Mouse (Mus musculus) CH12.LX (cell line): ENCODE data around the gene Dyrk3.

Experiments used
- E2F4 ChIP-seq: IDR thresholded peaks from 2 replicates; pipeline ENCODE4 v1.6.1; 2011; ENCODE audit warnings: low read depth, low read length, improper control_type of control experiment; ENCODE audit not compliant: insufficient replicate concordance
- USF1 ChIP-seq: IDR thresholded peaks from 2 replicates; pipeline ENCODE4 v1.6.1; 2014; ENCODE audit warnings: low read depth, mild to moderate bottlenecking, inconsistent platforms, low read length, improper control_type of control experiment

DNA sequence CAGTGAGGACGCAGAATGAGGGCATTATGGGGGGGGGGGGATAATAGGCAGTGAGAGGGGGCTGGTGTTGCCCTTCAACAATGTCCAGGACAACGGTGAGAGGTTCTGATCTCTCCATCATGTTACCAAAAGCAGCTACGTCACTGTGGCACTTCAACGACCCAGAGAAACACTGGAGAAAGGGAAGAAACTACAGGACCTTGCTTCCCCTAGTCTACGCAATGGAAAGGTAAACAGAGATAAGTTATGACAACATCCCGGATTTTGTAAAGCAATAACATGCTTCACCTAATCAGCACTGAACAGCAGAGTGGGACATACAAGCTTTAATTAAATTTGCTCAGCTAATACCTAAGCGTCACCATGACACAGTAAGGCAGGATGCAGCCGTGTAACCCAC lies 44.3 kb downstream of the Dyrk3 start:
- TF ChIP-seq USF1, result no peak
- no peak for TF ChIP-seq E2F4
